Mouse (Mus musculus) gastrocnemius, adult 2 months (tissue): ENCODE results near the gene Dbn1. TPM values are rescaled to one million over a fixed set of nuclear protein-coding genes. Genes with fewer than 3 reads are reported as not detected.
A peak's percentile ranks its signal among the peaks of the same experiment; 100 is the strongest.

Experiments used
- DNase-seq: peaks from one replicate; pipeline ENCODE4 v3.0.0; 2022
- H3K27ac ChIP-seq: fragments of 200-600 bp; 2 replicates; pipeline ENCODE4 v1.8.1; 2022; ENCODE audit warnings: mild to moderate bottlenecking
- H3K4me3 ChIP-seq: fragments of 200-600 bp; 2 replicates; pipeline ENCODE4 v1.8.1; 2022; ENCODE audit warnings: mild to moderate bottlenecking, moderate library complexity
- CTCF ChIP-seq: fragments of 200-600 bp; IDR thresholded peaks from 2 replicates; pipeline ENCODE4 v1.8.1; 2022; ENCODE audit warnings: antibody characterized with exemption, mild to moderate bottlenecking, moderate library complexity
- intact Hi-C: fragments of 180-260 bp; cut with DNase I; formaldehyde crosslinking; loops from one replicate; pipeline ENCODE4 v1.15.1; 2025
- total RNA-seq, 2 experiments: library from RNA; stranded (reverse); gene quantifications; 2 replicates each; pipeline ENCODE4 v1.2.3; 2021

Dbn1 gene
- total RNA-seq, 2 experiments from 2014 or later = 4.9 to 7.7 TPM

DNA sequence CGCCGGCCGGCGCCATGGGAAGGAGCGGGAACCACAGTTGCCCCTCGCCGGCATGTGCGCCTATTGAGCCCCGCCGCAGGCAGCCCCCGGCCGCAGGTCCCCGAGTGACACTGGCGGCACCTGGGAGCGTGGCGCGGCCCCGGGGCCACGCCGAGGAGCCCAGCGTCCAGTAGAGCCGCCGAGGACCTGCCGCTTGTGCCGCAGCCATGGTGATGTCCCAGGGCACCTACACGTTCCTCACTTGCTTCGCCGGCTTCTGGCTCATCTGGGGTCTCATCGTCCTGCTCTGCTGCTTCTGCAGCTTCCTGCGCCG lies 16.1 kb downstream of the Dbn1 start:
- intact Hi-C loops = loop anchor here (1.0 kb wide), 1 partner anchor 51 kb away; no protein-coding TSS in a partner anchor
- H3K27ac ChIP-seq = peak overlapping the region; percentile 79
- H3K4me3 ChIP-seq = peak overlapping the region; percentile 89
- no peak for DNase-seq
- no peak for TF ChIP-seq CTCF

DNA sequence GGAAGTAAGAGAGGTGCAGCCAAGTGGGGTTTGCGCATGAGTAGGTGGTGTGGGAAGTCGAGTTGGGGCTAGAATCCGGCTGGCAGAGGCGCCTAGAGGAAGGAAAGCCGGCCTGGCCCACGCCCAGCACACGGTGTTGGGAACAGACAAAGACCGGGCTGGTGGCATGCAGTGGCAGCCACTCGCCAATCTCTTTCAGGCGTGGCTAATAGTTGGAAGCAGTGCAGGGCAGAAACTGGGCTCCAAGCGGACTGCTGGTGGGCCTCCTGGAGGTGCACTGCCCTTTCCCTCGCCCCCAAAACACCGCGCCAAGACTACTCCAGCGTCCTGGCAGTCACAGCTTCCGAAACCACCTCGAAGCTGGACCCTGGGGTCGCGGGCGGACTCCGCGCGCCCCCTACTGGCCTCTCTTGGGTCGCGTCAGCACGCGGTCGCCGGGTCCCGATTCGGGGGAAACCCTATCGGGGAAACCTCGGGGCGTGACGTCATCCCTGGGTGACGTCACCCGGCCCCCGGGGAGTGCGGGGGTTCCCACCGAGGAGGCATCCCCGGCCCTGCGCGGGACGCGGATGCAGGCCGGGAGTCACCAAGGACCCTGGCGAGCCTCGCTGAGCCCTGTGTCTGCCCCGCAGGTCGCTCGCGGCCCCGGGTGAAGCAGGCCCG lies 16.6 kb downstream of the Dbn1 start:
- Histone ChIP-seq H3K27ac (peak overlapping the region; percentile 79), H3K4me3 (peak overlapping the region; percentile 89)
- intact Hi-C loops = loop anchor here (1.0 kb wide), 1 partner anchor 51 kb away; no protein-coding TSS in a partner anchor
- TF ChIP-seq CTCF = peak; percentile 91
- peak; percentile 90 for DNase-seq

DNA sequence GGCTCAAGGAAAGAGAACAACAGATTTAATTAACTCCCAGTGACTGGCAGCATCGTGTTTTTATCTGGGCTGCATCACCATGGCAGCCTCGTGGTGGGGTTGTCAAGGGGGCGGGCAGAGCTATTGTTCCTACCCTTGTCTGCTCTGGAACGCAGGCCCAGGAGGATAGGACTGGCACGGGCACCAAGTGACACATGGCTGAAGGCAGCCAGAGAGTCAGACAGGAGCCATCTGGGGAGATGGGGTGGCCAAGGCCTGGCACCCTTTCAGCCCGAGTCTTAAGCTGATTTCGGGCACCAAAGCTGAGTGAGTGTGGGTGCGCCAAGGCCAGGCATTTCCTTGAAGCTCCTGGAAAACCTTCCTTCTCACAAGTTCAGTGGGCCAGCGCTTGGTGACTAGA lies 17.5 kb downstream of the Dbn1 start:
- Histone ChIP-seq H3K27ac (peak overlapping the region; percentile 79; the same call in 1 of the 2 replicates), H3K4me3 (no peak overlapping the region)
- intact Hi-C loops = no loop called here
- no peak for TF ChIP-seq CTCF
- DNase-seq = peak; percentile 49

DNA sequence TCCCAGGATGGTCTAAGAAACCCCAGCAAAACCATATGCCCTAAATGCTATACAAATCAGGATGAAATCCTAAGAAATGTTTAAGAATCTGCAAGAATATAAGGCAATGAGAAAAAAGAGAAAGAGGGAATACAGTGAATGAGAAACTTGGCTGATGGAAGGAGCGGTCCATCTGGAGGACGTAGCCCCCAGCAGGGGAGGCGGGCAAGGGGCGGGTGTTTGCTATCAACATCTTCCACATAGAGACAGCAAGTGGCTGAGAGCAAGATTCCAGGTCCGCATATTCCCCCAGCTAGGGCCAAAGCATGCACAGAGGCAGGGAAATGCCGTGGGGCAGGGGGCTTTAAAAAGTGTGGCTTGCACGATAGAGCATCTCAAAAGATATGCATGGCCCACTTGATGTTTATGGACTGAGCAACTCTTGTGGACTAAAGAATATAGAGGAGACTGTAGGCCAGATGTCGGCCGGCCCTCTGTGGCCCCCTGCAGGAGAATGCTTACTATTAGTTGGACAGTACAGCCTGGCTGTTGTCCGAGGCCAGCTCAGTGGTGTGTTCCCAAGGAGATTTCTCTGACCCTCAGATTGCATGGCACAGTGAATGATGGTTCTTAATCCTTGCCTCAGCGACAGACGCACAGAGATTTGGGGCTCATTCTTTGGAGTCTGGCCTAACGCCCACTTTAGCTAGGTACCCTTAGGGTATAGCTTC lies 18.9 kb downstream of the Dbn1 start:
- DNase-seq = peak; percentile 60
- intact Hi-C loops = loop anchor here (2.0 kb wide), 1 partner anchor 18 kb away; no protein-coding TSS in a partner anchor
- TF ChIP-seq CTCF = peak; percentile 64
- Histone ChIP-seq H3K4me3 (no peak overlapping the region), H3K27ac (no peak overlapping the region)

DNA sequence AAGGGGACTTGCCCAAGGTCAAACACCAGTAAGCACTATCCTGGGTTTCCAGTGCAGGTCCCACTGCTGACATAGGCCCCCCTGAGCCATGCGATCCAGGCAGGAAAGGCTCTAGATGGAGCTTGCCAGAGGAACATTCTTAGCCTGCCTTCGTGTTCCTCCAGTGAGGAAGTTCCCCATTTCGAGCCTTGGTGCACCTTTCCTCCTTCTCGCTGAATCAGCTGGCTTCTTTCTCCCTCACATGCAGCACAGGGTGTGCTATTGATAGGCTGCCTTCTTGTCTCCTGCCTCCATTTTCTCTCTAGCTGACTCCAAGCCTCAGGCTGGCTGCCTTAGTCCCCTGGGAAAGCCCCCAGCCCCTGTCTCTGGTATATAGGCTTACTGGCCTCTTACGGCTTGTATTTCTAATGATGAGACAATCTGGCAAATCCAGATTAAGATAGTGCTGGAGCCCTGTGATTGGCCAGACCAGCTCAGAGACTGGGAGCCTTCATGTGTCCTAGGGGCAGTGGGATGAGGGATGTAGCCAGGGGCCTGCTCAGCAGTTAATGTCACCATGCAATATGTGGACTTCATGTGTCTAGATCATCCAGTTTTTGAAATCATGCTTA lies 22.0 kb downstream of the Dbn1 start:
- H3K4me3 ChIP-seq = no peak overlapping the region
- no peak for DNase-seq
- intact Hi-C loops = no loop called here
- no peak for TF ChIP-seq CTCF
- no peak overlapping the region for H3K27ac ChIP-seq

DNA sequence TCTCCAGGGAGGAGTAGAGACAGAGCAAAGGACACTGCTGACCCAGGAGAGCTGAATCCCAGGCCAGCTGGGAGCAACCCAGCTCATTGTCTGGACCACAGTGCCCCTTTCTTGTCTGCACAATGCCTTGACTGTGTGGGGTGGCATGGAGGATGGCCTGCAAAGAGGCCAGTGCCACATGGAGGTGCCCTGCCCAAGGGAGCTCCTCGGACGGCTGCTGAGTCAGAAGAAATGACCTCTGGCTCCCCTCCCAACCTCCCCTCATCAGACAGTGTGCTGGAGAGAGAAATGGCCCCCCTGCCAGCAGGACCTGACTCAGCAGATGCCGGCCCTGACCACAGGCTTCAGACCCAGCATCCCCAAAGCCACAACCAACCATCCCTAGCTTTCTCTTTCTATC lies 22.7 kb downstream of the Dbn1 start:
- H3K27ac ChIP-seq = 0 out of 2 replicates have a peak overlapping the region, but pooled peaks have one; percentile 12
- TF ChIP-seq CTCF = no peak
- intact Hi-C loops = no loop called here
- no peak overlapping the region for H3K4me3 ChIP-seq
- DNase-seq = no peak

DNA sequence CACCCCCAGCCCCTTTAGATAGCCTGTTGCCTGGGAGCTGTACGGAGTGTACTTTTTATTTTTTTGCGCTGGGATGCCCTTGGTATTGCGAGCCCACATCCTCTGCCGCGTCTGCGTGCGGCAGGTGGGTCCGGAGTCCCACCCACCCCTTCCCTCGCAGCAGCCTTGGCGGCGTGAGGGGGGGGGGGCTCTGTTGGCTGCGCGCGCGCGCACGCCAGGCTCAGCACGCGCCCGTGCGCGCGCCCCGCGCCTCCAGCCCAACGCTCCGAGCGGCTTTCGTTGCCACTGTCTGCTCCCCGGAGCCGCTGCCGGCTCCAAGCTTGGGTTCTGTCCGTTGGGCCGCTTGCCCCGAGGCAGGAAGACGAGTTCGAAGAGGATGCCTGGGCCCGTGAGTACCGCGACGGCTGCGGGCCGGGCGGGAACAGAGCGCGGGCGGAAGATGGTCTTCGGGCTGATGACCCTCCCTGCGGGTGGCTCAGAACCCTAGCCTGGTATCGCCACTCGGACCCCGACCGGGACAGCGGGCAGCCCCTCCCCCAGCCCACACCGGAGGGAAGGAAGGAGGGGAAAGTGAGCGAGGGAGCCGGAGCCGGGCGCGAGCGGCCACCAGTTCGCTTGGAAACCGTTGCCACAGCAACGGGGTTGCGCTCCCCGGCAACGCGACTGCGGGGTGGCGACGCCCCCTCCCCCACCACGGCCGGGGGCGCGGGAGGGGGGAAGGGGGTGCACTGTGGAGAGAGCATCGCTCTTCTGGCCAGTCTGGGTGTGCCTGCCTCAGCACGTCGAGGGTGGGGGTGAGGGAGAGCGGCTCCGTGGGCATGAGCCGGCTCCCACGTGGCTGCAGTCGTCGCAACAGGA lies 23.7 kb downstream of the Dbn1 start, which contains the start of gene Prr7:
Gene Prr7 (plus strand): TSS at position 241 of the 858 bp plus-strand sequence.
- intact Hi-C loops = no loop called here
- H3K4me3 ChIP-seq = peak within 1 kb of the TSS; percentile 81
- peak within 1 kb of the TSS; percentile 65 for H3K27ac ChIP-seq
- no peak for TF ChIP-seq CTCF
- peak; percentile 63 for DNase-seq

DNA sequence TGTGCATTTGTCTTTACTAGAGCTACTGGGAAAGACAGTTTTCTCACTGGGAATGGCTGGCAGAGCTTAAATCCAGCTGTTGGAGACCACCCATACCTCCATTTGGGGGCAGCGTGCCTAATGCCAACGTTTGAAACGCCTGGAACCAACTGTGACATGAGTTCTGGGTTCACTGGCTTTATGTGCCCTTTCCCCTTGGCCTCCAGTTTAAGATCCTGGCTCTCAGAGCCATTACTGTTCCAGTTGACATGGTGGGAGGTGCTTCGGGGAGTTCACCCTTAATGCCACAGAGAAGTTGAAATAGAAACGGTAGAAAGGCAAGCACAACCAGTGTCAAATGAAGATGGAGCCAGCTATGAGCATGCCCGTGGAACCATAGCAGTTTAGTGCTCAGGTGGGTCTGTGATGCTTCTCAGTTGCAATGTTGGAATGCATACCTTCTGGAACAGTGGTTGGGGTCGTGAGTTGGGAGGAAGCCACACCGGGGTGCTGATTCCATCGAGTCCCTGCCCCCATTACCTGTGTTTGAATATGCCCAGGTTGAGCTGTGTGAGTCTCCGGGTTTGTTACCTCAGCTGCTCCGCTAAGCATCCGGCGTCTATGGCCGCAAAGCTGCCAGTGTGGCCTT lies 24.4 kb downstream of the Dbn1 start:
- intact Hi-C loops = no loop called here
- TF ChIP-seq CTCF = no peak
- no peak for DNase-seq
- H3K4me3 ChIP-seq = peak overlapping the region; percentile 81
- H3K27ac ChIP-seq = peak overlapping the region; percentile 65; the same call in 1 of the 2 replicates

DNA sequence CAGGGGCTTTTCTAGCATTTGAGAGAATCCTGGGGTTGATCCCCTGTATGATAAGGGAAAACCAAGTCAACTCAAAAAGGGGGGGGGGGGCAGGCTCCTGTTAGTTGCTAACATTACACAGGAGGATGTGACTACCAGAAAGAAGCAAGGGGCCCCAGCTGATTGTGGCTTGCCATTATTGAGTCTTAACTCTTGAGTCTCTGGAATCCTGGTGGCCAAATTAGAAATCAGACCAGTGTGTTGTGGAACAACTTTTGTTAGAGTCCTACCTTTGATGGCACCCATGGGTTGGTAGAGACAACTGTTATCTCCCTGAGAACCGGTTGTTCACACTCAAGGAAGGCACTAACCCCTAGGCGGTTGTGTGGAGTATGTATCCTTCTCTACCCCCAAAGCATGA lies 24.9 kb downstream of the Dbn1 start:
- Histone ChIP-seq H3K27ac (no peak overlapping the region), H3K4me3 (no peak overlapping the region)
- no peak for TF ChIP-seq CTCF
- no peak for DNase-seq
- intact Hi-C loops = no loop called here

DNA sequence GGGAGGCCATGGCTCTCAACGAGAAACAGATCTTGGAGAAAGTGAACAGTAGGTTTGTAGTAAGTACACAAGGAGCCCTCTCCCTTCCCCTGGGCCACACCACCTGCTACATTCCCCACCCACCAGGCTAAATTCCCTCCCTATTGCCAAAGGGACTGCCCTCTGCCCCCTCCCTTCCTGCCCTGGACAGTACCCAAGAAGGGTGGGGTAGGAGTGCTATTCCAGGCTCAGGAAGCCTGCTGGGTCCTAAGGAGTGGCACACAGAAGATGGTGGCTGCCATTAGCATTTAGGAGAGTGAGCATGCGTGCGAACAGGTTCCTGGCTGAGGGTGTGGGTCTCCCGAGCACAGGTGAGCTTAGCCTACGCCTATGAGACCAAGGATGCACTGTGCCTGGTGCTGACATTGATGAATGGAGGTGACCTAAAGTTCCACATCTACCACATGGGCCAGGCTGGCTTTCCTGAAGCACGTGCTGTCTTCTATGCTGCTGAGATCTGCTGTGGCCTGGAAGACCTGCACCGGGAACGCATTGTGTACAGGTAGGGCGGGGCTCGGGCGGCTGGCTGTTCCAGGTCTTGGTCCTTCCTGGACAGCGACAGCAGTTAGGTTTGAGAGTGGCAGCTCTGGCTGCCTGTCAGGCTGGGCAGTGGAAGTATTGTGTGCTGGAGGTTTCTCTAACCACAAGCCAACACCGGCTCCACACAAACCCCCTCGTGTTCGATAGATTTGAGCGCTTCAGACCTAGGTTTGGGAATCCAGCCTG lies 35.9 kb downstream of the Dbn1 start:
- peak overlapping the region; percentile 89 for H3K27ac ChIP-seq
- H3K4me3 ChIP-seq = peak overlapping the region; percentile 37
- no peak for TF ChIP-seq CTCF
- intact Hi-C loops = loop anchor here (2.0 kb wide), 2 partner anchors 17 to 61 kb away; partner anchors contain the start of gene Pdlim7
- DNase-seq = peak; percentile 75

DNA sequence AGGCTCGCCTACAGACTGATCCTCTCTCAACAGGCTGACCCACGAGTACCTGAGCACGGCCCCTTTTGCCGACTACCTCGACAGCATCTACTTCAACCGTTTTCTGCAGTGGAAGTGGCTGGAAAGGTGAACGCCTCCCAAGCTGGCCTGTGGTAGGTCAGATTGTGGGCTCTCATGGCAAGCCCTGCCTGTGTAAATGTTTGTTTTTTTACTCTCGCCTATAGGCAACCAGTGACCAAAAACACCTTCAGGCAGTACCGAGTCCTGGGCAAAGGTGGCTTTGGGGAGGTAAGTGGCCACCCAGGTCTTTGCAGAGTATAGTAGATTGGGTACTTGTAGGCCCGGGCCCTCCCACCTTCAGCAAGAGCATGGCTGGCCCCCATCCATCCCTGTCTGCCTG lies 36.6 kb downstream of the Dbn1 start:
- no peak for DNase-seq
- intact Hi-C loops = loop anchor here (2.0 kb wide), 2 partner anchors 18 to 62 kb away; partner anchors contain the start of gene Pdlim7
- no peak for TF ChIP-seq CTCF
- Histone ChIP-seq H3K4me3 (peak overlapping the region; percentile 37), H3K27ac (peak overlapping the region; percentile 89)
